Mouse (Mus musculus) thymus, adult 2 months (tissue): ENCODE measurements at regions not wholly inside any gene's neighbourhood (a gene's known extent, or its start where the extent isn't known, plus 50 kb on each side); places are given as distances from the start of the nearest gene placed in this dataset.

ENCODE experiments used
- CTCF ChIP-seq: fragments of 200-500 bp; IDR thresholded peaks from 2 replicates; pipeline ENCODE4 v1.5.1; 2012; ENCODE audit warnings: mild to moderate bottlenecking, control low read depth, low read length, moderate library complexity, borderline replicate concordance; ENCODE audit not compliant: control insufficient read depth, poor library complexity, insufficient read depth; ENCODE audit errors: extremely low read depth
- POLR2A ChIP-seq: fragments of 200-500 bp; IDR thresholded peaks from 2 replicates; pipeline ENCODE4 v1.6.1; 2012; ENCODE audit warnings: mild to moderate bottlenecking, low read length, control low read depth, moderate library complexity; ENCODE audit not compliant: control insufficient read depth, poor library complexity, insufficient read depth; ENCODE audit errors: extremely low read depth

- TF ChIP-seq CTCF (no peak), POLR2A (no peak)
Observed at GRCm38 (mm10) chr10:23611183-23611582, 175.9 kb downstream of the Rps12 start.
